Mouse (Mus musculus) gonadal fat pad, adult 2 months (tissue): Measurements from ENCODE around the gene Thoc5. TPM values are rescaled to one million over a fixed set of nuclear protein-coding genes. Genes with fewer than 3 reads are reported as not detected.

ENCODE experiments used
- DNase-seq: peaks from one replicate; pipeline ENCODE4 v3.0.0-alpha.2; 2012; ENCODE audit warnings: low read depth
- polyA plus RNA-seq: library from polyadenylated mRNA; depleted of rRNA; stranded (reverse); fragments of >200 nt; gene quantifications from 2 replicates; pipeline ENCODE4 v1.2.3, GENCODE M21; 2012

The Thoc5 gene
- polyA plus RNA-seq, 1 experiment, result 21.3 TPM

DNA sequence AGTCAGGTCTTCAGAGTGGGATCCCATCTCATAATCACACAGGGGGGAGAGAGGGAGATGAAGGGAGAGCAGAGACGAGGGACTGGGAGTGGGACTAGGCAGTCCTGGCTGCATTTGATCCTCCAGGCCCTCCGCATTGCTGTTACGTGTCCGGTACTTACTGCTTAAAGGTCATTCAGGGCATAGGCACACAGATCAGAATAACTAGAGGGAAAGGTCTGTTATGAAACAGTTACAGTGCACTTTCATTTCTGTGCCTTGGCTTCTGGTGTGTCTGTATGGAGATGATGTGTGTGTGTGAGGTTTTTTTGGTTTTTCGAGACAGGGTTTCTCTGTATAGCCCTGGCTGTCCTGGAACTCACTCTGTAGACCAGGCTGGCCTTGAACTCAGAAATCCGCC, 11.1 kb downstream of the Thoc5 start:
- no peak for DNase-seq

DNA sequence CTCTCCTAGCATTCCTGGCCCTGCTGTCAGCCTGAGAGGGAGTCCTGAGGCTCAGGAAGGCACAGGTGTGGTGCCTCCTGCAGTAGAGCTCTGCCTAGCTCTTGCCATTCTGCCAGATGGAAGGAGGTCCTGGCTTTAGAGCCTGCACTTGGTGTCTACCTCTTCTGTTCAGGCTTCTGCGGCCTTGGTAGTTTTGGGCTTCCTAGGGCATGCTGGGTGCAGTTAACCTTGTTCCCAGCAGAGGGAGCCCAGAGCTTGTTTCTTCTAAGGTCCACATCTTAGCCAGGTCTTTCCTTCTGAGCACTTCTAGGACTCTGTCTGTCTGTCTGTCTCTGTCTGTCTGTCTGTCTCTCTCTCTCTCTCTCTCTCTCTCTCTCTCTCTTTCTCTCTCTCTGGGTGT, 20.9 kb downstream of the Thoc5 start:
- DNase-seq, result no peak

DNA sequence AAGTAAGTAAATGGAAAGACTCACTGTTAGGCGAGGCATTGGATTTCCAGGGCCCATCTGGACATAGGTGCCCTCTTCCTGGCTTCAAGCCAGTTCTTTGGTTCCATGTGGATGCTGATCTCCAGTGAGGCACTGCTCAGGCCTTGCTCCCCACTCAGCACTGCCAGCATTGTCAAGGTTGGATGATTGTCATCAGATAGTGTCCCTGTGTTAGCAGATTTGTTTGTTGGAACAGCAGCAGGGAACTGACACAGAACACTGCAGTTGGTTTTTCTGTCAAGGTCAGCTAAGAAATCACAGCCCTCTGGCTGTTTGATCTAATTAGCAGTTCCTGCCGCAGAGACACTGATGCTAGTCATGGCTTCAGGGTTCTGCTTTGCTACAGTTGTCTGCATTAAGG, 26.2 kb downstream of the Thoc5 start:
- DNase-seq, result no peak

- no peak for DNase-seq
Measured at GRCm38 (mm10) chr11:4921751-4922150, 26.6 kb downstream of the Thoc5 start.

DNA sequence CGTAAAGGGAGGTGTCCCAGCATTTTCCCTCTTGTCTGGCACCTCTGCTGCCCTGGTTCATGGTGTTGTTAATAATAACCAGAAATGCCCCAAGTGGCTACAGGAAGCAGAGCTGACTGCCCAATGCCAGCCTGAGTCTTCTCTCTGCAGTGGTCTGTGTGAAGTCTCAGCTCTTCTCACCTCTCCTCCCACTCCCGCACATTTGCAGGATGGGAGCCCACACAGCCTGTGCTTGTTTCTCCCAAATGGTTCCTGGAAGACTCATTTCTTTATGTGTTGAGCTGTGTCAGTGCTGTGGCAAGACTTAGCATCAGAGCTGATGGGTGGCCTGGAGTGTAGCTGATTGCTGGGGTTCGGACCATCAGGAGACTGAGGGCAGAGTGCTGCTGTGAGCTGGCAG, 32.1 kb downstream of the Thoc5 start:
- no peak for DNase-seq

DNA sequence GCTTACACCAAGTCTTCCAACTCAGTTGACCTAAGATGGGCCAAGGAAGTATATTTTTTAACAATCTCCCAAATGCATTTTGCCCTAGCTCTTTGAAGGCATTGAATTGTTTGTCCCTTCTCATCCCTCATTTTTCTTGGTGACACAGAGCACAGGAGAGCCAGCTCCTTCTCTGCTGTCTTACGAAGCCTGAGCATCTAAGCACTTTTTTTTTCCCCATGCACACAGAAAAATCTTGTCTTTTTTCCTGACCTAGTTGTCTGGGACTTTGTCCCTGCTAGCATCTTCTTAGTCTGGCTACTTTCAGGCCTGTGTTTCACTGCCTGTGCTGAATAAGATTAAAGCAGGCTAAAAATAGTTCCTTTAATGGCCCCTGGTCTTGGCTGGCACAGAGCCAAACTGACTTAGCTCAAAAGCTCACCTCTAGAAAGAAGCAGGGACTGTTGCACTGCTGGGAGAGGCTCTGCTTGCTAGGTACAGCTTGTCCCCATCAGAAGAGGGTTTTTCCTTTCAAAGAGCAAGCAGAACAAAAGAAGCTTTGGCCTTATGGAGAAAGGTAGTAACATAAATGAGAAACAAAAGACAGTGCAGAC, 36.0 kb downstream of the Thoc5 start:
- no peak for DNase-seq

GRCm38 (mm10) chr11:4936243-4936642, 41.1 kb downstream of the Thoc5 start:
- no peak for DNase-seq

DNA sequence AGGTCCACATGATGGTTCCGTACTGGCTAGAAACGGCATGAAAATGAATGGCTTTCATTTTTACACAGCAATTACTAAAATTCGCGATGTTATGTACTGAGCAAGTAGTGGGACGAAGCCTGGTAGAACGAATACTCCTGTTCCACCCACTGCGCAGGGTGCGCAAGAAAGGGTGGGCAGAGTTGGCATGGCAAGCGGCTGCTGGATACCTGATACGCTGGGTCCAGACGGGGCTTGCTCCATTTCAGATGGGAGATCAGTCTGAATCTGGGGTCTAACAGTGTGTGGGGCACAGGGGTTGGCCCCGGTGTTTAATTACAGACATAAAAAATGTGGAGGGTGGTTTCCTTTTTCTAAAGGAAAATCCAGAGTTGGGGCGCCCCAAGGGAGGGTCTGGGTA, 51.4 kb downstream of the Thoc5 start:
- no peak for DNase-seq

DNA sequence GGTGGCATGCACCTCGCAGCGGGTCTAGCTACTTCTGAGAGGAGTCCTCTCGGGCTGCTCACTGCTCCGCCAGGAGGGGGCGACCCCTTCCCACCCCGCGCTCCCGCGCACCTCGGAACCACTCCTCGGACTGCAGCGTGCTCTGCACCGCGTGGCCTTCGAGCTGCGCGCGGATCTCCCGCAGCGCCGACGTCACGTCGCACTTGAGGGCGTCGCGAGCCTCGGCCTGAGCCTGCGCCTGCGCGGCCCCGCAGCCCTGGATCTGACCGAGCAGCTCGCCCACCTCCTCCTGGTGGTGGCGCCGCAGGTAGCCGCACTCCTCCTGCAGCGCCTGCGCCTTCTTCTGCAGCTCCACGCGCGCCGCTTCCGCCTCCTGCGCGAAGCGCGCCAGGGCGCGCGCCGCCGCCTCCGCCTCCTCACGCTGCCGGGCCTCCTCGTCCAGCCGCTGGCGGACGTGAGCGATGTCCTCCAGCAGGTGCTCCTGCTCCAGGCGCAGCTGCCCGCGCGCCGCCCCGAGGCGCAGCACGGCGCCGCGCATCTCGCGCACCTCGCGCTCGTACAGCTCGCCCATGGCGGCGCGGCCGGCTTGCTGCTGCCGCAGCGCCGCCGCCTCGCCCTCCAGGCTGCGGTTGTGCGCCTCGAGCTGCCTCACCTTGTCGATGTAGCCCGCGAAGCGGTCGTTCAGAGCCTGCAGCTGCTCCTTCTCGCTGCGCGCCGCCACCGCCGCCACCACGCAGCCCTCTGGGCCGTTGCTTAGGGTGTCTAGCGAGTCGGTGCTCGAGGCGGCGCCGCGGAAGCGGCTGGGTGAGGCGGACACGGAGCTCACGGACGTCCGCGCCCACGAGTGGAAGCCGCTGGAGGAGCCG, 52.1 kb downstream of the Thoc5 start:
- no peak for DNase-seq

DNA sequence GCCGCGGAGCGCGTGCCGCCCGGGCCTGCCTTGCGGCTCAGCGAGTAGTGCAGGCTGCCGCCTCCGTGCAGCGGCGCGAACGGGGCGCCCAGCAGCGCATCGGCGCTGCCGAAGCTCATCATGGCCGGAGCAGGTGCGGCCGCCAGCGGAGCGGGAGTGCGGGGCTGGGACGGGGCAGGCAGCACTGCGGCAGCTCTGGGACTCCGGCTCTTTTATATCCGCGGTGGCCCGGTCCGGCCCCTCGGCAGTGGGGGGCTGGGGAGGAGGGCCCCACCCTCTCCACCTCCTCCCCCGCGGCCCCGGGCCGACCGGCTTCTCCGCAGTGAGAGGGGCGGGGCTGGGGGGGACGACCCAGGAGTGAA, 52.7 kb downstream of the Thoc5 start, which contains the start of gene Nefh:
Nefh (minus strand) TSS at position 252 of the 362 bp plus-strand sequence.
- no peak for DNase-seq

- DNase-seq, result no peak
Measured at GRCm38 (mm10) chr11:4948792-4949191, 53.7 kb downstream of the Thoc5 start.

DNA sequence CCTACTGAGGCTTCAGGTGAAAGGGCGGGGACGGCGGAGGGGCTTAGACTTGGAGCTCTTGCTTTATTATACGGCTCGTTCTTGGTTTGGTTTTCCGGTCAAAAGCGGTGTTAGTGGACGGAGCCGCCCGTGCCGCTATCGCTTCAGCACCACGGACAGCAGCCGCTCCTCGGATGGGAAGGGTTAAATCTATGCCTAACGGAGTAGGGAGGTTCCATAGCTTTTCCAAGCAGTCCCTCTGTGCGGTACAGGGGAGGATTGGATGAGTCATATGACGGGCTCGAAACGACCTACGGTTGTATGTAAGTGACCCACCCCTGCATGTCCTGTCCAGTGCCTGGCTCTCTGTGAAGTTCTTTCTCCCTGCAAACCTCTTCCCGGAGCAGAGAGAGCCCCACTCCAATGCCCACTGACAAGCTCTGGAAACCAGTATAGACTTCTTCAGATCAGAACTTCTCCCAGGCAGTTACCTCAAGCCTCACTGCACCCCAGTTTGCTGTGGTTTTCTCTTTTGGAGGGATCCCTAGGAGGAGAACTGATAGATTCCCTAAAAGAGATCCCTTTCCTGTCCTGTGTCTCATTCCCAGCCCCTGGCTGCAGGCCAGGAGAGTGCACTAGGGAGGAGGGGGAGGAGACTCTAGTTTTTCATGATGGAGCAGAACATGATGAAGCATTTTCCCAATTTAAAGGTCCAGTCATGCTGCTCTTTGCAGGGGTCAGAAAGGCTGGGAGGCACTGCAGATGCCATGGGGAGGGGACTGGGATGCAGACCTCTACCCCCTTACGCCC, 54.3 kb downstream of the Thoc5 start:
- DNase-seq, result no peak

- DNase-seq, result no peak
Measured at GRCm38 (mm10) chr11:4953401-4953800, 58.3 kb downstream of the Thoc5 start.

DNA sequence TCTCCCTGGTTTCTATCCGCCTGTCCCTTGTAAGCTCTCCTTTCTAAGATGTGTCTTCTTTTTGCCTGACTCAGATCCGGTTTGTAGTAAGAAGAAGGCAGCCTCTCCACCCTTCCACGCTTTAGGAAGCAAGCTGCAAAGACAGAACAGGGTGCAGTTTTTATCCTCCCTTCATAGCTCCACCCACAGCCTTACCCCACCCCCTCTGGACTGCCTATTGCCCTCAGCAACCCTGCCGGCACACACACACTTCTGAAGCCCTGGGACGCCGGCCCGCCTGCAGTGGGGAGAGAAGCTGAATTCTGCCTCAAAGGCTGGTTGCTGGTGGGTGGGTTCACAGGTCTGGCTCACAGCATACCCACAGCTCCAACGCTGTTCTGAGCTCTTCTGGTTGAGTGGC, 58.8 kb downstream of the Thoc5 start:
- no peak for DNase-seq

DNA sequence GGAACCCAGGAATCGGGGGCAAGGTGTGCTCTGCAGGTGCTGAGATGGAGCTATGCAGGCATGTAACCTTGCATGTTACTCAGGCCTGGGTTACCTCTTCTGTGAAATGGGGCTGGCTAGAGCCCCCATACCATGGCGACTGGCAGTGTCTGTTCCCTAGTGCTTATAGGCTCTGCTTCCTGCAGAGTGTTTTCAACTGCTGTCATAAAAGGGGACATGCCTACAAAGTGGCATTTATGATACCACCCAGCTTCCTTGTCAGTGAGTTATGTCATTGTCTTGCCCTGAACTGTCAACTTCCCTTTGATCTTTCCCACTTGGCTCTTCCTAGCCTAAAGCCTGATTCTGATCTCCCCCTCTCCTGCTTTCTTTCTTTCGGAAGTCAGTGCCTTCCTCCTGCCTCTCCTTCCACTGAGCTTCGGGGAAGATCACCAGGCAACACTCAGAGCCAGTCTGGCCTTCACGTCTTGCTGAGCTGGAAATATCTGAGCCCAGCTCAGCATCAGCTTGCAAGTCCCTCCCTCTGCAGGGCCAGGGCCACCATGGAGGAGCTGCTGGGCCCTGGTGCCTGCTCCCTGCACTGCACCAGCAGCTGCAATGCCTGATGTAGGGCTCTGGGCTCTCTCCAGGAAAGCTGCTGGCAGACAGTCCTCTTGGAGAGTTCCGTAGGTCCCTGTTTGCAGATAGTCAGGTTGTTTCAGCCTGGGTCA, 68.1 kb downstream of the Thoc5 start:
- DNase-seq, result no peak

DNA sequence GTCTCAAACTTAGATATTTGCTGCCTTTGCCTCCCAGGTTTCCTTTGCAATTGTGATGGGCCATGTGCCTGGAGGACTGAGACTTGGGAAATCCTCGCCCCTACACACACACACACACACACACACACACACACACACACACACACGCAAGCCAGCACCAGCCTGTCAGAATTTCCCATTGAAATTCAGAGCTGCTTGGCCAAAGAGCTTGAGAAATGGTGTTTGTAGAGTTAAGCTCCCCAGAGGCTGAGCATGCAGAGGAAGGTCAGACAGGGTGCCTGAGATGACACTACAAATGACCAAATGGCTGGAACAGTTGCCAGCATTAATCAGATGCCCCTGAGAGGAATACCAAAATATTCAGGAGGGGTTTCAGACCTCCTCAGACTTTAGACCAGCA, 71.2 kb downstream of the Thoc5 start:
- no peak for DNase-seq

DNA sequence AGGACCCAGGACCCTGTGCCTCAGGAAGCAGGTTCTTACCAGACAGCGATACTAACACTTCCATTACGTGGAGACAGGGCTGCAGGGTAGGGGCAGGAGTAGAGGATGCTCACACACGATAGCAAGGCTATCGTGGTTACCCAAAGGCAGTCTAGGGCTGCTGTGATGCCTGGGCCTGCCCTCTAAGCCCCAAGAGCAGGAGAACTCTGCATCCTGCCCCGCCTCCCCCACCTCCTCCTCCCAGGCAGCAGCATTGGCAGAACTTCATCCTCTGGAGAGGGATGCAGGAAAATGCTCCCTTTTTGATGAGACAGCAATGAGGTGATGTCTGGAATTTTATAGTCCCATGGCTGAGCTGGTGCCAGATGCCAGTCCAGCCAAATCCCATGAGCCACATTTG, 71.8 kb downstream of the Thoc5 start:
- DNase-seq, result no peak

GRCm38 (mm10) chr11:4967549-4967948, 72.4 kb downstream of the Thoc5 start:
- no peak for DNase-seq

DNA sequence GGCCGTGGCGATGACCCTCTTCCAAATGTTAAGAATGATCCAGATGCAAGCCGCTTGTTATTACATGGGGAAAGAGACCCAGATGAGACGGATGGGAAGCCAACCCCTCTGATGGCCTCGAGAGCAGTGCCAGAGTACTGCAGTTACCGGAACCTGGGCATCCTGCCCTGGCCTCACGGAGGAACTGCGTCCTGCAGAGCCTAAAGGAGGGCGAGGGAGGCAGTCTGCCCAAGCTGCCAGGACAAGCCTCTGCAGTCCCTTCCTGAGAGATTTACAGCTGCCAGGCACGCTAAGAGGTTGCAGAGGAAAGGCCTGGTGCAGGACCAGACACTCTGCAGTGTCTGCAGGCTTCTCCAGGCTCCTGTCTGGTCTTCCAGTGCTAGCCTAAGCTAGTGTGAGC, 73.3 kb downstream of the Thoc5 start:
- no peak for DNase-seq

- no peak for DNase-seq
Measured at GRCm38 (mm10) chr11:4972967-4973870, 78.1 kb downstream of the Thoc5 start.

DNA sequence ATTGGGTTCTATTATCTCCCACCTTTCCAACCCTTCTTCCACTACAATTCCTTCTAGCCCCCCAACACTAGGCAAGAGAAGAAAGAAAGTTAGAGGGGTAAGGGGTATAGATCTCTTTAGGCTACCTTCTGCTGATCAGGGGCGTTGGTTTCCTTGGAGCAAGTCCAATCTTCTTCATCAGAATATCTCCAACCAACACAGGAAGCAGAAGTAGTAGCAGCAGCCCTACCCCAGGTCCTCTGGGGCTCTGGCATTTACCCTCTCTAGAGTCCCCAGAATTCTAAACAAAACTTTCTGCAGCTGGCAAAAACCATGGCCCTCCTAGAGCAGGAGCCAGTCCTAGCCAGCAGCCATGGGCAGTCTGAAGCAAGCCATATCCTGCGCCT, 78.7 kb downstream of the Thoc5 start:
- no peak for DNase-seq
